8 mouse cellular contexts compared by ENCODE assay signal in the genomic region with DNA sequence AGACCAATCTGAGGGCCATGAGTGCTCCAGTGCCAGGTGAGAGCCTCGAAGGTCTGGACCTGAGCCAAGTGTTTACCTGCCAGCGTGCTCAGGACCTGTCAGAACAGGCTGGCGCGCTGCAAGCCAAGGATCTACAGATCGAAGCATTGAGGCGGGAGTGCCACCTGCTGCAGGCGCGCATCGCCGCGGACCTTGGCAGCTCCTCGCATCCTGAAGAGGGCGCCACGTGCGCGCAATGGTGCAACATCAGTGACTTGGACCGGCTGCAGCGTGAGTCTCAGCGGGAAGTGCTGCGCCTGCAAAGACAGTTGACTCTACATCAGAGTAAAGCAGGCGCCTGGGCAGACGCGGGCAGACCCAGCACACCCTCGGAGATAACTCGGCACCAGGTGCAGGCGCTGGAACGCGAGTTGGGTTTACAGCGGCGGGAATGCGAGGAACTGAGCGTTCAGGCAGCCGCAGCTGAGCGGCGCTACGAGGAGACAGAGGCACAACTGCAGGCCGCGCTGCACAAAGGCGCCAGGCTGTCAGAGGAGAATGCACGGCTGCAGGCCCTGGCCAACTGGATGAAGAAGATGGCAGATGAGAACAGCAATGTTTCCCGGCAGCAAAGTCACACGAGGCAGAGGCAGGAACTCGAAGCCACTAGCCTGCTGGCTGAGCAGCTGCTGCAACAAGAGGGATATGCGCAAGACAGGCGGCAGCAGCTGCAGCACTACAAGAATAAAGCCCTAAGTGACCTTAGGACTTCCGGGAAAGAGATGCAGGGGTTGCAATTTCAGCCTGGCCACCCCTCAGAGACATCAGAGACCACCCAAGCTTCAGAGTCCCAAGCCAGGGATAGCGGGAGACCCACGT. TPM values are rescaled to one million over a fixed set of nuclear protein-coding genes. Genes with fewer than 3 reads are reported as not detected.
A peak's percentile ranks its signal among the peaks of the same experiment; 100 is the strongest.
DNase-seq lines count a peak whose midpoint lies in the region; ATAC-seq lines count a peak whose summit lies in the region.

No protein-coding gene starts in this region.

- H3K4me3 ChIP-seq in hindbrain, embryonic 15.5 days = peak overlapping the region; percentile 70

- no peaks in the 10 kb centered on the region for H3K27me3 ChIP-seq in hindbrain, embryonic 15.5 days

- H3K36me3 ChIP-seq in hindbrain, embryonic 15.5 days = no peaks in the 10 kb centered on the region

- H3K27ac ChIP-seq in hindbrain, embryonic 15.5 days (replicated peaks) = peak overlapping the region; percentile 87

- ATAC-seq in hindbrain, embryonic 15.5 days (ENCODE audit: low FRiP score, low read depth) = peak; percentile 76

- WGBS in hindbrain, embryonic 15.5 days = 6% methylated on average over 48 of the region's 48 CpGs

- H3K9ac ChIP-seq in hindbrain, embryonic 15.5 days = peak overlapping the region; percentile 75

- peak; percentile 48 for DNase-seq in NIH3T3 (ENCODE audit: low read depth)
- DNase-seq in cerebellum, postnatal 36 days = peak; percentile 91 to 92
- DNase-seq in frontal cortex, postnatal 36 days (ENCODE audit: low spot score in 2 of 2) = peak; percentile 79 to 89
- peak; percentile 83 for DNase-seq in left cerebral cortex, adult 11 months (ENCODE audit: low spot score)
- DNase-seq in lung, postnatal 36 days = peak; percentile 95
- DNase-seq in retina, embryonic 14.5 days (ENCODE audit: low spot score) = peak; percentile 91
- peak; percentile 92 to 94 for DNase-seq in thymus, postnatal 36 days

- H3K4me1 ChIP-seq in hindbrain, embryonic 15.5 days (replicated peaks) = peaks cover 30% of the 10 kb centered on the region

- H3K4me2 ChIP-seq in hindbrain, embryonic 15.5 days = peak overlapping the region; percentile 98

- no peaks in the 10 kb centered on the region for H3K9me3 ChIP-seq in hindbrain, embryonic 15.5 days

RNA-seq across cellular contexts. Expression of gene Rimbp3, which starts 1.8 kb away (rescaled TPM):
- polyA plus RNA-seq in hindbrain, embryonic 15.5 days (2015; fragmentation: Nextera tagmentation; extraction: Ambion mirVana) = 1.8 and 1.9 TPM in 2 replicates

RNA-seq across cellular contexts. Expression of gene Ube2l3, which starts 7.8 kb away (rescaled TPM):
- 281 and 286 TPM in 2 replicates for polyA plus RNA-seq in hindbrain, embryonic 15.5 days (2015; fragmentation: Nextera tagmentation; extraction: Ambion mirVana)

RNA-seq across cellular contexts. Expression of gene Hic2, which starts 23.2 kb away (rescaled TPM):
- 7.3 and 7.5 TPM in 2 replicates for polyA plus RNA-seq in hindbrain, embryonic 15.5 days (2015; fragmentation: Nextera tagmentation; extraction: Ambion mirVana)

Comparison
In these comparisons a context has a peak if more than half of its experiments do, and no peak if none do; other contexts are left out.
1. Peak in every context shown above with its lines: DNase-seq, ATAC-seq, H3K4me3 ChIP-seq and H3K27ac ChIP-seq.